In genomic region chr2:17642770-17643169, GRCm38 (mm10) we compare ENCODE assay signal across 27 mouse cellular contexts.
DNase-seq lines count a peak whose midpoint lies in the region; ATAC-seq and TF ChIP-seq lines count a peak whose summit lies in the region.
"Had no signal": no experiment of that assay in that cellular context is flagged by ENCODE, and none has a peak within 500 bp of the region (broad histone marks: within the 10 kb centered on the region; RNA-seq: fewer than 3 reads in every experiment).

No protein-coding gene starts in this region.

- no peak overlapping the region for H3K4me3 ChIP-seq in liver, postnatal 0 days (ENCODE audit: low read depth, low read length)
- H3K4me3 ChIP-seq in lung, embryonic 16.5 days (ENCODE audit: low read length), result no peak overlapping the region
- H3K4me3 ChIP-seq in lung, adult 2 months (replicated peaks; ENCODE audit: extremely low read depth, low read depth, low read length), result no peak overlapping the region
- no peak overlapping the region for H3K4me3 ChIP-seq in hindbrain, embryonic 16.5 days (ENCODE audit: low read length)
- H3K4me3 ChIP-seq: forebrain, embryonic 10.5 days; forebrain, embryonic 13.5 days; heart, embryonic 15.5 days; hindbrain, embryonic 10.5 days; hindbrain, embryonic 13.5 days had no signal

- no peaks in the 10 kb centered on the region for H3K36me3 ChIP-seq in liver, postnatal 0 days (replicated peaks; ENCODE audit: insufficient read depth, low read length)
- H3K36me3 ChIP-seq in lung, embryonic 16.5 days (ENCODE audit: control insufficient read depth, insufficient read depth, low read length), result no peaks in the 10 kb centered on the region
- H3K36me3 ChIP-seq in hindbrain, embryonic 16.5 days (ENCODE audit: control insufficient read depth, insufficient read depth, low read length), result no peaks in the 10 kb centered on the region
- H3K36me3 ChIP-seq: forebrain, embryonic 10.5 days; G1E; heart, embryonic 15.5 days; hindbrain, embryonic 10.5 days; hindbrain, embryonic 13.5 days had no signal

- no peak for TF ChIP-seq CTCF in liver, postnatal 0 days (IDR thresholded peaks at IDR 0.05; ENCODE audit: low read depth)
- no peak for TF ChIP-seq CTCF in lung, adult 2 months (IDR thresholded peaks at IDR 0.05; ENCODE audit: insufficient read depth, low read length)

- WGBS in liver, postnatal 0 days (ENCODE audit: insufficient replicate concordance), result 62% methylated on average over 7 of the region's 7 CpGs
- 27% methylated on average over 7 of the region's 7 CpGs for WGBS in lung, embryonic 16.5 days
- 49% methylated on average over 7 of the region's 7 CpGs for WGBS in lung, adult 2 months
- 82% methylated on average over 7 of the region's 7 CpGs for WGBS in hindbrain, embryonic 16.5 days

- no peak overlapping the region for H3K9ac ChIP-seq in liver, postnatal 0 days (replicated peaks)
- H3K9ac ChIP-seq in lung, embryonic 16.5 days (ENCODE audit: low read length), result no peak overlapping the region
- H3K9ac ChIP-seq in hindbrain, embryonic 16.5 days (ENCODE audit: low read depth, low read length), result no peak overlapping the region
- H3K9ac ChIP-seq: forebrain, embryonic 13.5 days; heart, embryonic 15.5 days; hindbrain, embryonic 13.5 days had no signal

- no peak overlapping the region for H3K4me2 ChIP-seq in liver, postnatal 0 days (ENCODE audit: low read depth, low read length)
- no peak overlapping the region for H3K4me2 ChIP-seq in lung, embryonic 16.5 days (ENCODE audit: low read depth, low read length)
- no peak overlapping the region for H3K4me2 ChIP-seq in hindbrain, embryonic 16.5 days (ENCODE audit: low read length)
- H3K4me2 ChIP-seq: forebrain, embryonic 13.5 days; heart, embryonic 11.5 days; heart, embryonic 15.5 days; hindbrain, embryonic 13.5 days had no signal

- H3K9me3 ChIP-seq in liver, postnatal 0 days (ENCODE audit: low read length), result no peaks in the 10 kb centered on the region
- no peaks in the 10 kb centered on the region for H3K9me3 ChIP-seq in lung, embryonic 16.5 days (ENCODE audit: control insufficient read depth, low read length)
- no peaks in the 10 kb centered on the region for H3K9me3 ChIP-seq in hindbrain, embryonic 16.5 days (ENCODE audit: control insufficient read depth, low read length)
- H3K9me3 ChIP-seq: forebrain, embryonic 10.5 days; forebrain, embryonic 13.5 days; G1E; heart, embryonic 15.5 days; hindbrain, embryonic 10.5 days; hindbrain, embryonic 13.5 days had no signal

- TF ChIP-seq EP300 in liver, postnatal 0 days (IDR thresholded peaks at IDR 0.05; ENCODE audit: low read depth), result no peak

- no peaks in the 10 kb centered on the region for H3K27me3 ChIP-seq in liver, postnatal 0 days (ENCODE audit: insufficient read depth, low read length)
- H3K27me3 ChIP-seq in lung, embryonic 16.5 days (ENCODE audit: control insufficient read depth, insufficient read depth, low read depth, low read length), result no peaks in the 10 kb centered on the region
- no peaks in the 10 kb centered on the region for H3K27me3 ChIP-seq in hindbrain, embryonic 16.5 days (replicated peaks; ENCODE audit: control insufficient read depth, insufficient read depth, low read length)
- H3K27me3 ChIP-seq: CH12.LX; heart, embryonic 15.5 days; hindbrain, embryonic 13.5 days had no signal

- no peak for TF ChIP-seq POLR2A in lung, adult 2 months (IDR thresholded peaks at IDR 0.05; ENCODE audit: borderline replicate concordance, extremely low read depth, low read depth, low read length)

- no peak for DNase-seq in liver, postnatal 0 days
- no peak for DNase-seq in liver
- no peak for DNase-seq in lung, adult 2 months
- DNase-seq in lung, postnatal 36 days, result peak; percentile 18
- DNase-seq: adrenal gland, postnatal 10 days; adrenal gland, postnatal 36 days; B cell, adult 2 months; cerebellum, adult 18-20 months; cerebellum, adult 9-10 months; cerebellum, postnatal 14 days; gastrocnemius, postnatal 10 days; gastrocnemius, postnatal 36 days; heart, postnatal 10 days; heart, postnatal 36 days had no signal

- peak; percentile 67 for ATAC-seq in liver, postnatal 0 days
- peak; percentile 96 for ATAC-seq in lung, embryonic 16.5 days (ENCODE audit: low read depth)
- ATAC-seq in hindbrain, embryonic 16.5 days, result no peak
- ATAC-seq: forebrain, embryonic 13.5 days; forebrain, embryonic 16.5 days; hindbrain, postnatal 0 days; Patski had no signal

- no peaks in the 10 kb centered on the region for H3K4me1 ChIP-seq in liver, postnatal 0 days (ENCODE audit: insufficient read depth)
- no peaks in the 10 kb centered on the region for H3K4me1 ChIP-seq in lung, embryonic 16.5 days (replicated peaks; ENCODE audit: control insufficient read depth, insufficient read depth, low read length)
- peaks cover 2% of the 10 kb centered on the region; the same call in 1 of the 2 replicates for H3K4me1 ChIP-seq in lung, adult 2 months (ENCODE audit: control insufficient read depth, insufficient read depth, low read length)
- no peaks in the 10 kb centered on the region for H3K4me1 ChIP-seq in hindbrain, embryonic 16.5 days (ENCODE audit: control insufficient read depth, insufficient read depth, low read depth, low read length)
- H3K4me1 ChIP-seq: heart, embryonic 15.5 days had no signal

- no peak overlapping the region for H3K27ac ChIP-seq in liver, postnatal 0 days (ENCODE audit: low read depth)
- H3K27ac ChIP-seq in lung, embryonic 16.5 days (ENCODE audit: low read length), result peak overlapping the region; percentile 25; the same call in 1 of the 2 replicates
- no peak overlapping the region for H3K27ac ChIP-seq in hindbrain, embryonic 16.5 days (ENCODE audit: low read depth, low read length)
- H3K27ac ChIP-seq: forebrain, embryonic 10.5 days; forebrain, embryonic 13.5 days; heart, embryonic 15.5 days; hindbrain, embryonic 10.5 days; hindbrain, embryonic 13.5 days; hindbrain, postnatal 0 days had no signal
